ENCODE assay signal across 10 mouse cellular contexts in genomic region chr5:3355560-3356260, GRCm38 (mm10). TPM values are rescaled to one million over a fixed set of nuclear protein-coding genes. Genes with fewer than 3 reads are reported as not detected.
DNase-seq lines count a peak whose midpoint lies in the region; ATAC-seq and TF ChIP-seq lines count a peak whose summit lies in the region.
"Had no signal": no experiment of that assay in that cellular context is flagged by ENCODE, and none has a peak within 500 bp of the region (broad histone marks: within the 10 kb centered on the region; RNA-seq: fewer than 3 reads in every experiment).

No protein-coding gene starts in this region.

- no peaks in the 10 kb centered on the region for H3K27me3 ChIP-seq in hindbrain, postnatal 0 days (ENCODE audit: insufficient read depth, low read length)
- H3K27me3 ChIP-seq in hindbrain, embryonic 11.5 days (ENCODE audit: control insufficient read depth, insufficient read depth, low read length), result no peaks in the 10 kb centered on the region
- H3K27me3 ChIP-seq in heart, embryonic 13.5 days (replicated peaks), result no peaks in the 10 kb centered on the region
- H3K27me3 ChIP-seq: Patski had no signal

- H3K9ac ChIP-seq in hindbrain, postnatal 0 days (replicated peaks; ENCODE audit: low read length), result no peak overlapping the region
- H3K9ac ChIP-seq in hindbrain, embryonic 11.5 days (ENCODE audit: low read depth, low read length), result no peak overlapping the region
- no peak overlapping the region for H3K9ac ChIP-seq in heart, embryonic 13.5 days

- no peaks in the 10 kb centered on the region for H3K4me1 ChIP-seq in hindbrain, postnatal 0 days (ENCODE audit: insufficient read depth, low read length)
- no peaks in the 10 kb centered on the region for H3K4me1 ChIP-seq in hindbrain, embryonic 11.5 days (replicated peaks; ENCODE audit: control insufficient read depth, insufficient read depth, low read length)
- H3K4me1 ChIP-seq in heart, embryonic 13.5 days, result peaks cover 33% of the 10 kb centered on the region

- TF ChIP-seq CTCF in hindbrain, postnatal 0 days (IDR thresholded peaks at IDR 0.05; ENCODE audit: low read depth), result no peak

- H3K4me2 ChIP-seq in hindbrain, postnatal 0 days (ENCODE audit: low read depth, low read length), result no peak overlapping the region
- H3K4me2 ChIP-seq in hindbrain, embryonic 11.5 days (replicated peaks; ENCODE audit: low read depth, low read length), result no peak overlapping the region
- H3K4me2 ChIP-seq in heart, embryonic 13.5 days, result no peak overlapping the region

- intact Hi-C loops in left cerebral cortex, postnatal 25 days (cut with DNase I), result no loop called here

- 65% methylated on average over 11 of the region's 11 CpGs for WGBS in hindbrain, postnatal 0 days
- WGBS in hindbrain, embryonic 11.5 days, result 88% methylated on average over 11 of the region's 11 CpGs
- WGBS in heart, embryonic 13.5 days, result 60% methylated on average over 11 of the region's 11 CpGs

- H3K27ac ChIP-seq in hindbrain, postnatal 0 days, result no peak overlapping the region
- no peak overlapping the region for H3K27ac ChIP-seq in hindbrain, embryonic 11.5 days (ENCODE audit: low read depth, low read length)
- H3K27ac ChIP-seq in heart, embryonic 13.5 days (replicated peaks), result peak overlapping the region; percentile 55

- no peaks in the 10 kb centered on the region for H3K9me3 ChIP-seq in hindbrain, postnatal 0 days (ENCODE audit: low read length)
- no peaks in the 10 kb centered on the region for H3K9me3 ChIP-seq in hindbrain, embryonic 11.5 days (ENCODE audit: control insufficient read depth, low read length)
- H3K9me3 ChIP-seq in heart, embryonic 13.5 days, result no peaks in the 10 kb centered on the region

- no peaks in the 10 kb centered on the region for H3K36me3 ChIP-seq in hindbrain, postnatal 0 days (ENCODE audit: insufficient read depth, low read length)
- no peaks in the 10 kb centered on the region for H3K36me3 ChIP-seq in hindbrain, embryonic 11.5 days (ENCODE audit: control insufficient read depth, insufficient read depth, low read length)
- peaks cover 5% of the 10 kb centered on the region; the same call in 1 of the 2 replicates for H3K36me3 ChIP-seq in heart, embryonic 13.5 days

- H3K4me3 ChIP-seq in hindbrain, postnatal 0 days (ENCODE audit: low read length), result no peak overlapping the region
- H3K4me3 ChIP-seq in hindbrain, embryonic 11.5 days (ENCODE audit: low read depth, low read length), result no peak overlapping the region
- H3K4me3 ChIP-seq in heart, embryonic 13.5 days, result no peak overlapping the region

- peak; percentile 73; the same call in 1 of the 2 replicates for ATAC-seq in hindbrain, postnatal 0 days
- no peak for ATAC-seq in hindbrain, embryonic 11.5 days (ENCODE audit: low FRiP score)
- no peak for ATAC-seq in heart, embryonic 13.5 days (ENCODE audit: extremely low read depth, insufficient number of reproducible peaks, low FRiP score, low TSS enrichment)
- ATAC-seq in erythroblast, adult 5-6 weeks (replicated peaks; ENCODE audit: low FRiP score, poor library complexity, severe bottlenecking), result no peak
- ATAC-seq: Patski had no signal

- DNase-seq in hindbrain, postnatal 0 days (ENCODE audit: low spot score), result peak; percentile 16
- no peak for DNase-seq in hindbrain, embryonic 11.5 days (ENCODE audit: low spot score)
- peak; percentile 25 for DNase-seq in thymus, postnatal 0 days (ENCODE audit: low spot score)
- DNase-seq in thymus, postnatal 10 days (ENCODE audit: low spot score in 2 of 2), result no peak
- DNase-seq in left cerebral cortex, postnatal 25 days (ENCODE audit: low spot score in 2 of 2), result no peak
- DNase-seq in left cerebral cortex, adult 8-10 months (ENCODE audit: low spot score in 2 of 2), result no peak
- DNase-seq: cerebellum, adult 2 months had no signal

RNA-seq across cellular contexts. Expression of gene Cdk6, which starts 14.4 kb away (rescaled TPM):
- total RNA-seq in hindbrain, postnatal 0 days (2014; rRNA removed), result 16.5 and 21.9 TPM in 2 replicates
- 12.2 and 12.8 TPM in 2 replicates for polyA plus RNA-seq in hindbrain, postnatal 0 days (2015; fragmentation: Nextera tagmentation; extraction: Ambion mirVana)
- polyA plus RNA-seq in hindbrain, embryonic 11.5 days (2014; fragmentation: Nextera tagmentation; extraction: Ambion mirVana), result 15.0 and 17.8 TPM in 2 replicates
- polyA plus RNA-seq in thymus, postnatal 0 days (2015; fragmentation: Nextera tagmentation; extraction: Ambion mirVana), result 44.6 and 61.5 TPM in 2 replicates
- polyA plus RNA-seq in heart, embryonic 13.5 days (2015; fragmentation: Nextera tagmentation; extraction: Ambion mirVana), result 28.1 and 30.9 TPM in 2 replicates
- 30.5 and 40.5 TPM in 2 replicates for total RNA-seq in erythroblast, adult 5-6 weeks (2015; ENCODE audit: low replicate concordance)
- 16.2 and 21.3 TPM in 2 replicates for total RNA-seq in erythroblast, adult 5-6 weeks (2017; ENCODE audit: low replicate concordance)
- 1 to 10 TPM; 3.6 to 5.4 TPM for total RNA-seq in left cerebral cortex, postnatal 25 days (2021)
- total RNA-seq in left cerebral cortex, adult 8-10 months (2022), result 1 to 10 TPM; 2.4 to 6.4 (median 3.8) TPM

Comparison
In these comparisons a context has a peak if more than half of its experiments do, and no peak if none do; other contexts are left out.
1. DNase-seq: peak in hindbrain, postnatal 0 days (single experiment) and thymus, postnatal 0 days (single experiment); none in hindbrain, embryonic 11.5 days (single experiment), thymus, postnatal 10 days (0 of 2), left cerebral cortex, postnatal 25 days (0 of 2) and left cerebral cortex, adult 8-10 months (0 of 2).